Mouse (Mus musculus) macrophage (primary cell): Measurements from ENCODE around the gene Stpg4. TPM values are rescaled to one million over a fixed set of nuclear protein-coding genes. Genes with fewer than 3 reads are reported as not detected.

Source experiments
- H3K27ac ChIP-seq: fragments of 350-480 bp; formaldehyde crosslinking; 2 replicates; pipeline ENCODE4 v1.9.0; 2021
- H3K36me3 ChIP-seq: fragments of 350-480 bp; formaldehyde crosslinking; 2 replicates; pipeline ENCODE4 v1.9.0; 2021; ENCODE audit errors: inconsistent target
- H3K4me3 ChIP-seq: fragments of 350-480 bp; formaldehyde crosslinking; 2 replicates; pipeline ENCODE4 v1.9.0; 2021; ENCODE audit errors: inconsistent target
- H3K79me2 ChIP-seq: fragments of 350-480 bp; formaldehyde crosslinking; 2 replicates; pipeline ENCODE4 v1.9.0; 2021; ENCODE audit errors: inconsistent target
- WGBS: methylation state at CpG from one replicate; pipeline ENCODE4 v1.1.7; 2026; ENCODE audit warnings: inconsistent platforms; ENCODE audit not compliant: missing documents; 5-methylcytosine and 5-hydroxymethylcytosine counted together
- polyA plus RNA-seq: library from polyadenylated mRNA; stranded (reverse); fragments of 250-400 nt; gene quantifications from 3 replicates; pipeline ENCODE4 v1.2.4, GENCODE M21; 2018; ENCODE audit warnings: inconsistent platforms
- total RNA-seq, 78 experiments: library from RNA; depleted of rRNA; stranded (reverse); fragments of 250-400 nt; gene quantifications; 1 replicate in 9 of 78; 2 replicates in 24 of 78; 3 replicates in 43 of 78; 4 replicates in 2 of 78; pipeline ENCODE4 v1.2.4; 2018; ENCODE audit warnings: inconsistent platforms in 56 of 78

The Stpg4 gene
- not detected for total RNA-seq (2018; cell fraction: chromatin; rRNA removed)
- not detected for total RNA-seq (2018; cell fraction: cytosol; rRNA removed)
- not detected for total RNA-seq (2018; cell fraction: nucleus; rRNA removed)
- polyA plus RNA-seq = not detected in 3 replicates

GRCm38 (mm10) chr17:87427511-87427910 is at the start of gene Stpg4:
TSS of gene Stpg4 (minus strand) at chr17:87427741.
- H3K79me2 ChIP-seq = no peaks in the 10 kb centered on the region
- no peak within 1 kb of the TSS for H3K27ac ChIP-seq
- peaks cover 3% of the 10 kb centered on the region for H3K36me3 ChIP-seq
- no peak within 1 kb of the TSS for H3K4me3 ChIP-seq
- WGBS = 98% methylated on average over 22 of the region's 24 CpGs

GRCm38 (mm10) chr17:87475356-87475755 is 47.8 kb upstream of the Stpg4 start:
- no peak overlapping the region for H3K4me3 ChIP-seq
- H3K79me2 ChIP-seq = no peaks in the 10 kb centered on the region
- H3K27ac ChIP-seq = no peak overlapping the region
- no peaks in the 10 kb centered on the region for H3K36me3 ChIP-seq
- WGBS = 77% methylated on average over 8 of the region's 8 CpGs

- no peak overlapping the region for H3K27ac ChIP-seq
- no peaks in the 10 kb centered on the region for H3K79me2 ChIP-seq
- H3K36me3 ChIP-seq = no peaks in the 10 kb centered on the region
- 15% methylated on average over 7 of the region's 7 CpGs for WGBS
- peak overlapping the region; percentile 7; the same call in 1 of the 2 replicates for H3K4me3 ChIP-seq
Observed at GRCm38 (mm10) chr17:87474501-87474795, 46.9 kb upstream of the Stpg4 start.

DNA sequence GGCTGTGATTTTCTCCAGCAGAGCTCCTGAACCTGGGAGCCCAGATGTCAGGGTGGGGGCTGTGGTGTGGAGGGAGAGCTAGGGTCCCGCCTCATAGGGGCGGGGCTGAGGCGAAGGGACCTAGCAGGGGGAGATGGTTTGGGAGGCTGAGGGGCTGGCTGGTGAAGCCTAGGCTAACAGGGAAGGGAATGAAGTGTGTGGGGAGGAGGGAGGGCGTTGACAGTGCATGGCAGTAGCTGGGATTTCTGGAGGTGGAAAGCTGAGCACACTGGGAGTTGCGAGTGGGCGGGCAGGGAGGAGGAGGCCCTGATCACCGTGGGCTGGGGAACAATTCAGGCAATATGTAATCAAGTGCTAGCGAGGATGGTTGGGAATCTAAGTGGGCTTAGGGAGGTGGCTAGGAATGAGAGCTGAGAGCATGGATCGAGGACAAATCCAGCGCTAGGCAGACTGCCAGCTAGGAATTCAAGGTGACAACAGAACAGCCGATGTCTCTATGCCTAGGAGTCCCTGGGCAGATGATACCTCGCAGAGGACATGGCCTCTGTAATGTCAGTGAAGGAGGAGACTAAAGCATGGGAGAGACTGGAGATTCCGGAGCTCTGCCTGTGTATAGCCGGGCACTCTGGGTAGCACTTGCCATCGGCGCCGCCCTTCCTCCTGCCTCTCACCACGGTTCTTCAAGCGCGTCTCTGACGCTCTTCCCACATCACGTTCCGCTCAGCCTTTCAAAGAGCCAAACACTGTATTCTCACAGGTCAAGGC is 46.4 kb upstream of the Stpg4 start:
- Histone ChIP-seq H3K36me3 (no peaks in the 10 kb centered on the region), H3K4me3 (peak overlapping the region; percentile 7; the same call in 1 of the 2 replicates), H3K27ac (no peak overlapping the region), H3K79me2 (no peaks in the 10 kb centered on the region)
- 8% methylated on average over 23 of the region's 23 CpGs for WGBS

DNA sequence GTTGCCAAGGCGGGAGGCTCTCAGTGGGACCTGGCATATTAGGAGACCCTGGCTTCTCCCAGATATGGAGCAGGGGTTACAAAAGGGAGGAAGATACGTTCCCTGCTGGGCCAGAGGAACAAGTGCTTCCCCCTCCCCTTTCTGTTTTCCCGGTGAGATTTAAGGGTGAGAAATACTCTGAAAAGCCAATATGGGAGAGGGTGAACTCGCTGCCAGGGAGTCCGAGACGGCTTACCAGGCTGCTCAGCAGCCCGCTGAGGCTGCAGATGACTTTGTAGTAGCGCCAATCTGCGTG is 45.8 kb upstream of the Stpg4 start:
- Histone ChIP-seq H3K36me3 (no peaks in the 10 kb centered on the region), H3K4me3 (no peak overlapping the region; the same call in 1 of the 2 replicates), H3K79me2 (no peaks in the 10 kb centered on the region), H3K27ac (no peak overlapping the region)
- 44% methylated on average over 9 of the region's 9 CpGs for WGBS

DNA sequence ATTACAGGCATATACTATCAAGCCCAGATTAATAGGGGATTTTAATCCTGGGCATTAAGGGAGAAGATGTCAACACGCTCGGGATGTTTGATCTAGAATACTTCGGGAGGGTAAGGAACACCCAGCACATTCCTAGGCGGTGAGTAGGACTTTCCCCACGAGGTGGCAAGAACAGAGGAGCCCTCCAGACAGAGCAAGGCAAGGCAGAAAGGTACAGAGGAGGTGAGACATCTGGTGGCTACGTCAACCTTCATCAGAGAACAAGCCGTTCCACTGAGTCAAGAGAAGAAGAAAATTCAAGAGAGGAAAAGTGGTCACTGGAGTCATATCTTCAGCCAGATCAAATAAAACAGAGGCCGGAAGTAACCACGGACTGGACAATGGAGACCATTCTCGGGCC is 45.3 kb upstream of the Stpg4 start:
- H3K4me3 ChIP-seq = no peak overlapping the region
- no peaks in the 10 kb centered on the region for H3K79me2 ChIP-seq
- H3K36me3 ChIP-seq = no peaks in the 10 kb centered on the region
- WGBS = 56% methylated on average over 10 of the region's 10 CpGs
- H3K27ac ChIP-seq = no peak overlapping the region

DNA sequence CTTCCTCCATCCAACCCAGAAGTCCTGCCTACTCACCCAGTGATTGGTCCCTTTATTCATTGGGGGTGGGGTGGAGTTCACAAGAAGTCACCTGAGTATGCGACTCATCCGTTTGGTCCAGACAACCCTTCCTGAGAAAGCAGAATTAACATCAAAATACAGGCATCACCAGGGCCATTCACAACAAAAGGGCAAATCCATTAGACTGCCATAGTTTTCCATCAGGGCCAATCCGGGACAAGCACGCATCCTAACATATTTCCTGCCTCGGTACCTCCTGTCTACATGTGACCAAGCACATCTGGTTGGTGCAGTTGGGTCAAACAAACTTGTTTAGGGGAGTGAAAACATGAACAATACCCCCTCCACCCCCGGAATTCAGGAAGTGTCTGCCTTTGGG is 44.1 kb upstream of the Stpg4 start:
- Histone ChIP-seq H3K36me3 (no peaks in the 10 kb centered on the region), H3K27ac (no peak overlapping the region), H3K79me2 (no peaks in the 10 kb centered on the region), H3K4me3 (no peak overlapping the region)
- whole genome bisulfite sequencing = 93% methylated on average over 6 of the region's 6 CpGs

DNA sequence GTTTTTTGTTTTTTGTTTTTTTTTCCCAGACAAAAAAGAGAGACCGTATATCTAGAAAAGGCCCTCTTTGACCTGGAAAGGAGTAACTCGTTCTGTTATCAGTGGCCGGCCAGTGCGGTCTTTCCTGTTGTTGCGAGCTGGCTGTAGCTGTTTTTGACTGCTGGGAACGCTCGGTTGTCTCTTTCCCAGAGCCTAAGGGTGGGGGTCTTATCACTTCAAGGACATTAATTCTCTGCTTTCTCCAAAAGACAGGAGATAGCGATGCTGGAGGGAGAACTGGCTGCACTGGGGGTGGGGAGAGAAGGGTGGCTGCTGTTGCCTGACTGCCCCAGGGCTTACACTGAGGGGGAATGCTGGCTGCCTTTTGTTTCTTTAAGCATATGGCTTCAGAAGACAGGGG is 43.3 kb upstream of the Stpg4 start:
- H3K27ac ChIP-seq = no peak overlapping the region
- H3K4me3 ChIP-seq = no peak overlapping the region
- WGBS = 89% methylated on average over 7 of the region's 8 CpGs
- H3K79me2 ChIP-seq = no peaks in the 10 kb centered on the region
- no peaks in the 10 kb centered on the region for H3K36me3 ChIP-seq

GRCm38 (mm10) chr17:87470282-87470681 is 42.7 kb upstream of the Stpg4 start:
- H3K27ac ChIP-seq = no peak overlapping the region
- 72% methylated on average over 8 of the region's 8 CpGs for WGBS
- H3K4me3 ChIP-seq = no peak overlapping the region
- H3K79me2 ChIP-seq = no peaks in the 10 kb centered on the region
- H3K36me3 ChIP-seq = no peaks in the 10 kb centered on the region

GRCm38 (mm10) chr17:87469428-87469827 is 41.9 kb upstream of the Stpg4 start:
- WGBS = 88% methylated on average over 8 of the region's 8 CpGs
- no peaks in the 10 kb centered on the region for H3K79me2 ChIP-seq
- no peak overlapping the region for H3K4me3 ChIP-seq
- H3K36me3 ChIP-seq = no peaks in the 10 kb centered on the region
- no peak overlapping the region for H3K27ac ChIP-seq

- H3K36me3 ChIP-seq = no peaks in the 10 kb centered on the region
- no peaks in the 10 kb centered on the region for H3K79me2 ChIP-seq
- no peak overlapping the region for H3K4me3 ChIP-seq
- WGBS = 93% methylated on average over 4 of the region's 5 CpGs
- no peak overlapping the region for H3K27ac ChIP-seq
Observed at GRCm38 (mm10) chr17:87468616-87469015, 41.1 kb upstream of the Stpg4 start.

DNA sequence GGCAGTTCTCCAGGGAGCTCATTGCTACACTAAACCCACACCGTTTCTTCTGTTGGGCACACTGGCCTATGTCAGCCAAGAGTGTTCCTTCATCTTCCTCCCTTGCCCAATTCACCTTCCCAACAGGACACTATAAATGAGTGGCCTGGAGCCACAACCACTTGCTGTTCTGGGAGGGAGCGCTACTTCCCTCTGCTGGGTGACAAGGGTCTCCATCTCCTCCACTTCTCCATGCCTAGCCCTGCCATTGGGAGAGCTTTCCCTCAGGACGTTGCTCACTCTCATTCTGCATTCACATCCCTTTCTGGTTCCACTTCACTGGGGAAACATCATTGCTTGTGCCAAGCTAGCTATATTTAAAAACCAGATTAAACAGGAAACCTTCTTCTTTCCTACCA is 34.0 kb upstream of the Stpg4 start:
- WGBS = 67% methylated on average over 3 of the region's 3 CpGs
- Histone ChIP-seq H3K27ac (no peak overlapping the region), H3K36me3 (no peaks in the 10 kb centered on the region)

DNA sequence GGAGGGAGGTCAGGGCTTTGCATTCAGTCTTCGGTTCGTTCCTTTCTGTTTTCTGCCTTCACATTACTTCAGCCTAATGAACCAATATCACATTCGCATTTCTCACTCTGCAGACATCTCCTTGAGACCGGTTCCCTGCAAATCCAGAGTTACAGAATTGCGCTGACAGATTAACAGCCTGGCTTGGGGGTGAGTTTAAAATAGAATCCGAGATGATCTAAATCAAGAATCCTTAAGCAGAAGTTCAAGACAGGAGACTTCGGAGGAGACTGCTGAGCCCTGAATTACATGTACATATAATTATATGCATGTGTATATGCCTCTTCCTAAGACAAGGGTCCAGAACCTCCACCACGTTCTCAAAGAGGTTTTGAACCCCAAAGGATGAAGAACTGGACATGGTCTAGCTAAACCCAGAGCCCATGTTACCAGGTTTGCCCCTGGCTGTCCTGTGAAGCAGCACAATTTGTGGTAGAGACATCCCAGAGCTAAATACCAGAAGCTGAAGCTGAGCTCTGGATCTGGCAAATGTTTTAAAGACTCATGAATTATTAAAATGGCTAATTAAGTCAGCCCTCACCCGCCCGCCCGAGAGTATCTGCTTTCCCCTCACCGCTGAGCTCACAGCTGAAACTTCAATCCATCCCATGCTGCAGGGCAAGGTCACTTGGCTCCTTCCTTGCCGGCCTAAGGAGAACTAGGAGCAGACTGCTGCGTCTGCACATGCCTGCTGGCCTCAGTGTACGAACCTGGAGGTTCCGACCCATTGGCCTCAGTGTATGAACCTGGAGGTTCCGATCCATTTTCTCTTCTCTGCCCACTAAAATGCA is 33.3 kb upstream of the Stpg4 start:
- Histone ChIP-seq H3K36me3 (no peaks in the 10 kb centered on the region), H3K4me3 (no peak overlapping the region; the same call in 1 of the 2 replicates), H3K27ac (peak overlapping the region; percentile 82), H3K79me2 (no peaks in the 10 kb centered on the region)
- WGBS = 61% methylated on average over 15 of the region's 17 CpGs

More for the DNA sequence above, 34.0 kb upstream of the Stpg4 start:
- H3K79me2 ChIP-seq = no peaks in the 10 kb centered on the region
- H3K4me3 ChIP-seq = no peak overlapping the region

DNA sequence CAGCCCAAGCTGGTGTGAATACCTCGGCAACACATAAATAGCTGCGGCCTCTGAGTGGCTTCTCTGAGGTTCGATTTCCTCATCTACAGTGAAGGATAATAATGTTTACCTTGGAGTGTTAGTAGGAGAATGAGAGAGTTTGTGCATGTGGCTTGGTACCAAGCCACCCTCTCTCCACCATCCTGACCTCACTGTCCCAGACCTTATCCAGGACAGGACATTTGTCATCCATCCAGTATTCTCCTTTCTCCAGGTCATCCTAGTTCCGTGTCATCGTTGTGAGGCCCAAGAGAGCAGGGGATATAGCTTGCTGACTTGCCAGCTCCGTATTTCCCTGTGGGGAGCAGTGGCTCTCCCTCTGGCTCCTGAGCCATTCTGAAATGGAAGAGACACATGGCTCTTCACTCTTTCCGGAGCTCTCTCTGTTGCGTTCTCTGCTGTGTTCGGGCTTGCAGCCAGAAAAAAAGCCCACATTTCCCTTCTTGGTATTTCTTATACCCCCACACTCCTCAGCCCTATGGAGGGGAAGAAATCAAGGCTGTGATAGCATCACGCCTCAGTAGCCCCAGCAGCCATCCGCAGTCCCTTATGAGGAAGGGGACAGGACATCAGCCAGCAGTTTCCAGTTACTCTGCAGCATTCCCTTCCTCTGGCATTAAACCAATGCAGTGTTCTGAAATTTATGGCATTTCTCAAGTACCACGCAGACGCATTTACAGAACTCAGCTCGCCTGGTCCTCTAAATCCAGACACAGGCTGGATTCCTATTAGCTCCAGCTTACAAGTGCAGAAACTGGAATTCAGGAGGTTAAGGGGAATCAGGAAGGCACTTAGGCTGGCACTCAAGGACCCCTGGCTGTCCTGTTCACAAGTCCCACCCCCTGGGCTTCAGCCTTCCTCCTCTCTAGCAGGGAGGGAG is 32.5 kb upstream of the Stpg4 start:
- Histone ChIP-seq H3K27ac (peak overlapping the region; percentile 82), H3K36me3 (no peaks in the 10 kb centered on the region), H3K4me3 (no peak overlapping the region; the same call in 1 of the 2 replicates), H3K79me2 (no peaks in the 10 kb centered on the region)
- WGBS = 20% methylated on average over 12 of the region's 14 CpGs
